Mouse (Mus musculus): ENCODE data around the gene Chrne. TPM values are rescaled to one million over a fixed set of nuclear protein-coding genes. Genes with fewer than 3 reads are reported as not detected.
A peak's percentile ranks its signal among the peaks of the same experiment; 100 is the strongest.

The Chrne gene
- total RNA-seq, 2 experiments from 2014 or later, result 18.0 to 28.1 TPM

- intact Hi-C loops (cut with DNase I), result loop anchor here (2.0 to 10.0 kb wide), 2 partner anchors 15 to 659 kb away; partner anchors contain the start of genes Gabarap, Phf23 and Spag7
- DNase-seq, result peak; percentile 49 to 59
These were observed 34.6 kb upstream of the Chrne start for GRCm38 (mm10) chr11:70653345-70654197.

DNA sequence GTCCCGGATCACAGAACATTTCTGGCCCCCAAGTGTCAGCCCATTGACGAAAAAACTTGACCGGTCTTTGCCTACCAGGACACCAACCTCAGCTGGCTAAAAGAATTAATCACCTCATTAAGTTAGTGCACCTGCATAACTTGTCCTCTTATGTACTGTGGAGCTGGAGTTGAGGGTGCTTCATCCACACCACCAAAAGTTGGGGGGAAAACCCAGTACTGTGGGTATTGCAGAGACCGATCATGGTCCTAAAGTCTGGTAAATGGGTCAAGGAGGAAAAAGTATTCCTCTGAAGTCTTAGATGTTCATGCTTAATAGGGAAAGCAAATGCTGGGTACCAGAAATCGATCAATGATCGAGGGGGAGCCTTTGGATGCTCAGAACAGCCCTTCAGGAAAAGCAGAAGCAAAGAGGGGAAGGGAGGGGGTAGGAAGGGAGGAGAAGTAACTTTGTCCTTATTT, 33.9 kb upstream of the Chrne start:
- no peak for DNase-seq
- intact Hi-C loops (cut with DNase I), result loop anchor here (10.0 kb wide), 1 partner anchor 658 kb away; the partner anchor contains the start of genes Gabarap and Phf23

DNA sequence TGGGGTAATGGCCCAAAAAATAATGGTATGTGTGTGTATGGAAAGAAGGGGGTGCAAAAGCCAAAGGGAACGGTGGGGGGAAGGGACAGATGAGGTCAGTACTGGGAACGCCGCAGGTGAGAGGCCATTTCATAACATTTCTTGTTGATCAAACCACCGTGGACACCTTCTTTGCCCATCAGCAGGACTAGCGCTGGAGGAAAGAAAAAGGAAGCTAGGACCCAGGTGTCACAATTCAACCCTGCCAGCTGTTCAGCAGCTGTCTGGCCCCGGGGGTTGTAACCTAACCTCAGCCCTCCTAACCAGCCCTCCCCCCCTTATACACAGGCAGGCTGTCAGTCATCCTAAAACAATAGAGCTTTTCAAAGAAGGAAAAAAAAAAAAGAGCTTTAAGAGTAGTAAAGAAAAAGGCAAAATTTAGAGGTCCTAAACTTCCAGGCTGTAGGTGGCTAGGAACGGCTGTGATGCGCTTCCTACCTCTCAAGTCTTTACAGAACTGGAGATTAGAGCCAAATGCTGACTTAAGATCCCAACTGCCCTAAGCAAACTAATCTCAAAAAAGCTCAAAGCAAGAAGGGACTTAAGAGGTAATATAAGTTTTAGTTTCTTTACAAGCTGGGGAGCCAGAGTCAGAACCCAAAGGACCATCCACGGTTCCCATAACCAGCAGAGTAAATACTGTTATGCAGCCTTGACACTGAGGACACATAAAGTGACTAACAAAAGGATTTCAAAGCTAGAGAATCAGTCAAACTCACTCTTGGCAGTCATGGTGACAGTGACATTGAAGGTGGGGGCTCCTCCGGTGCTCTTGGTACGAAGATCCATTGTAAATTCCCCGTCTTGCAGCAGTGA, 33.2 kb upstream of the Chrne start:
- DNase-seq, result peak in 1 of 2 experiments; percentile 15
- intact Hi-C loops (cut with DNase I), result loop anchor here (10.0 kb wide), 1 partner anchor 657 kb away; the partner anchor contains the start of genes Gabarap and Phf23

DNA sequence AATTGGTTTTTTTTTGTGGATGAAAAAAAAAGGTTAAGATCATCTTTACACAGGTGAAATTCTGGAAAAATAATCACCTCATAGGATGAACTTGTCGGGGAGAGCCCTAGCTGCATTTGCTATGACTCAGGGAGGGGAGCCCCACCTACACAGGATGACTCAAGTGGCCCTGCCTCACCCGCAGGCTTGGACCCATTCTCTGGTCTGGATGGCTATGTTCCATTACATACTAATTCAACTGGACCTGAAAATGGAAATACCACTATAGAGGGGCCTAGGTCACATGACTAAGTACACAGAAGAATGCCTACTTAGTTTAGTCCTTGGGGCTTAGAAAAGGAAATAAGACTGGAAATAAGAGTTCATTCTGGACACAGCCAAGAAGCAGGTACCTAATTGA, 32.4 kb upstream of the Chrne start:
- DNase-seq, result peak in 1 of 2 experiments; percentile 11
- intact Hi-C loops (cut with DNase I), result loop anchor here (10.0 kb wide), 1 partner anchor 657 kb away; the partner anchor contains the start of genes Gabarap and Phf23

DNA sequence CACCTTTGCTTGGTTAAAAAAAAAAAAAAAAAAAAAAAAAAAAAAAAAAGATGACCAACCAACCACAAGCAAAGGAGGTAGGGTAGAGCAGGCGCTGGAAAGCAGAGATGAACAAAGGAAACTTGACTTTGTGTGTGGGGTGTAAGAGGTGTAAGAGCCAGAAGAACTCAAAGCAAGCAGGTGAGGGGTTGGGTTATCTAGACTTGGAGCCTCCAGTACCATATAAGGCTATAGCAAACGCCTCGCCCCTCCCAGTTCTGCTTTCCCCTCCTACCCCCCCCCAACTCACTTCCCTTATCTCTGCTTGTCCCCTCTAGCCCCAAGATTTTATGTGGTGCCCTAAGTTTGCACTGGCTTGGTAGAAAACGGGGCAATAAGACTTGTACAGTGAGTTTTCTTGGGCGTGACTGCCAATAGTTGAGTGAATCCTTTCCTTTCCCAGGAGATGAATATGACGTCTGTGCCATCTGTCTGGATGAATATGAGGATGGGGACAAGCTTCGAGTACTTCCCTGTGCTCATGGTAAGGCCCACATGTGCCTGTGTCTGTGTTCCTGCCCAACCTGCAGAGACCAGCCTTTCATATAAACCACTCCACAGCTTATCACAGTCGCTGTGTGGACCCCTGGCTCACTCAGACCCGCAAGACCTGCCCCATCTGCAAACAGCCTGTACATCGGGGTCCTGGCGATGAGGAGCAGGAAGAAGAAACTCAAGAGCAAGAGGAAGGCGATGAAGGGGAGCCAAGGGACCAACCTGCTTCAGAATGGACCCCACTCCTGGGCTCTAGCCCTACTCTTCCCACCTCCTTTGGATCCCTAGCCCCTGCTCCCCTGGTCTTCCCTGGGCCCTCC, 31.5 kb upstream of the Chrne start:
- intact Hi-C loops (cut with DNase I), result loop anchor here (10.0 kb wide), 1 partner anchor 656 kb away; the partner anchor contains the start of genes Gabarap and Phf23
- no peak for DNase-seq

DNA sequence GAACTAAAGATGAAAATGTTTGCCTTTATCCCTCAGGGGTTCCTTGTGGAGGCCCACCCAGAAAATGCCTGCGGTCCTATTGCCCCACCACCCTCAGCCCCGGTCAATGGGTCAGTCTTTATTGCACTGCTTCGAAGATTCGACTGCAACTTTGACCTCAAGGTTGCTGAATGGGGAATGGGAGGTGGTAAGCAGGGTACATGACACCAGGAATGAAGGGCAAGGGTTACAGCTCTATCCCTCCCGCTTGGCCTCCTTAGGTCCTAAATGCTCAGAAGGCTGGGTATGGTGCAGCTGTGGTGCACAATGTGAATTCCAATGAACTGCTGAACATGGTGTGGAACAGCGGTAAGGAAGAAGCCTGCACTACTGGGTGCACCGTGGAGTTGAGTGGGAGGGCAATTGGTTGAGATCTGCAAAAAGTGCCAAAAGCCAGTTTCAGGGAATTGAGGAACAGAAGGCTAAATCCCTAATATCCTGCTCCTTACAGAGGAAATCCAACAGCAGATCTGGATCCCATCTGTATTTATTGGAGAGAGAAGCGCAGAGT, 30.2 kb upstream of the Chrne start:
- intact Hi-C loops (cut with DNase I), result no loop called here
- no peak for DNase-seq

DNA sequence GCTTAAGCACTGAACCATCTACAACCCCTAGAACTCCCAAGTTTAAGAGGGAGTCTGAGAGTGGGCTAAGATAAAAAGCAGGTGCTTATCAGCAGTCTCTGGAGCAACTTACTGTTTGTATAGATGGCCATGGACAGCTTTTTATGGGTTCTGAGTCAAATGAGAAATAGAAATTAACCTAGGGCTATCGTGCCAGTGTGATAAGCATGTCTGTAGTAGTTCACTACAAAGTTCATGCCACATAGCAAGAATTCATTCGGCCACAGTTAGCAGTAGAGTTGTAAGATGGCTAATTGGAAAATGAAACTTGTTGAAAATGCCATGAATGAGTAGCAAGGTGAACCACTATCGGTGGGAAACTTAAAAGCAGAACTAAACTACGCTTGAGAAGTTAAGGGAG, 29.5 kb upstream of the Chrne start:
- no peak for DNase-seq
- intact Hi-C loops (cut with DNase I), result no loop called here

DNA sequence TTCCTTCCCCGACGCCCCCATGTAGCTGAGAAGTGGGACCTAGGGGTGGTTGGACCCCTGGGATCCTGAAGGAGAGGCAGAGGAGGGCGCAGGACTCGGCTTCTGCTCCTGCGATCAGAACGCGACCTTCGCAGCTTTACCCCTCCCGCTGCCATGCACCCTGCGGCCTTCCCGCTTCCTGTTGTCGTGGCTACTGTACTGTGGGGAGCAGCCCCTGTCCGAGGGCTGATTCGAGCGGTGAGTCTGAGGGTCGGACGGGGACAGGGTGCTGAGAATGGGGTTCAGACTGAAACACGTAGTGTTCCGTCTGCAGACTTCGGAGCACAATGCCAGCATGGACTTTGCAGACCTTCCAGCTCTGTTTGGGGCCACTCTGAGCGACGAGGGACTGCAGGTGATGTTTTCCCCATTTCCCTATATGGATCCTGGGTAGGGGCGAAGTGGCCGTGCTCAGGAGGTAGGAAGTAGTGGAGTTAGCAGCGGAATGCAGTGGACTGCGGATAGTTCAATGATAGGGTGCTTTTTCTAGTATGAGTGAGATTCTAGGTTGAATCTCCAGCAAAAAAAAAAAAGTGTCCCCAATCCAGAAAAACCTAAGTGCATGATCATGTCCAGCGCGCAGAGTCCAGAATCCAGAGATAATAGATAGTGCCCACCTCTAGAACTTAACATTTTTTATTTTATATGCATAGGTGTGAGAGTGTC, 28.9 kb upstream of the Chrne start:
- DNase-seq, result no peak
- intact Hi-C loops (cut with DNase I), result no loop called here

DNA sequence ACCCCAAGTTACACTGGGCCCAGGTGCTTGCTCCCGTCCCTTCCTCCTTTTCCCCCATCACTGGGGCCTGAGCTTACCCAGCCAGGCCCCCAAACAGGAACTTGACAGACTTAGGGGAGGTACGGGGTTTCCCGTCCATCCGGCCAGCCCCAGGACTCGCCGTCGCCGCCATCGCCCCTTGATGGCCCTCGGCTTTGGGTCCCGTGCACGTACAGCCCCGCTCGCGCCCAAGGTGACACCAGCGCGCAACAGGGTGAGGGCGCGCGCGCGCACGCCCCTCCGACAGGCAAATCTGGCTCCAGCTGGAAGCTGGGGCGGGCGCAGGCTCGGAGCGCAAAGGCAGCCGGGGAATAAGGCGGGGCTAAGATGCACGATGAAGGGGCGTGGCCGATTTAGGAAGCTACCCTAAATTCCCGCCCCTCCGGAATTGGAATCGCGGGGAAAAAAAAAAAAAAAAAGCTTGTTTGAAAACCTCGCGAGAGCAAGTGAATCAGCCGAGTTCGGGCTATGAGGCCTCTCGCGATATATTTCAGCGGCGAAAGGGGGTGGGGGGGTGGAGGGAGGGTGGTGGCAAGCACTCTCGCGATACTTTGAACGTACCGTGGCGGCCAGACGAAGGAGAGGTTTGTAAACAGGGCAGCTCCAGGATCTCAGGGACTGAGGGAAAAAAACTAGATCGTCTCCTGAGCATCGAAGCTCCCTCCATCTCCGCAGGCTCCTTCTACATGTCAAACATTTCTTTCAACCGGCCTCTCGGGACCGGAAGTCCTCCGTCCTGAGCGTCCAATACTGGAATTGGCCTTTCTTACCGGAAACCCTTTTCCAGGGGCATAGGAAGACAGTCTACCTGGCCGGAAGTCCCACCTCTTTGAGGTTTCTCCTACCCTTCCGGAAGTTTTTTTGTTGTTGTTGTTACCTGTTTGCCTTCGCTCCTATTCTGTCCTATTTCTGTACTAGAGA, 28.0 kb upstream of the Chrne start, which contains the start of the genes Rnf167 and Slc25a11:
Gene Rnf167, plus strand, starts transcription at position 545 of the 960 bp plus-strand sequence.
Gene Slc25a11, minus strand, starts transcription at position 789 of the 960 bp plus-strand sequence.
- DNase-seq, result peak; percentile 89 to 92
- intact Hi-C loops (cut with DNase I), result no loop called here

DNA sequence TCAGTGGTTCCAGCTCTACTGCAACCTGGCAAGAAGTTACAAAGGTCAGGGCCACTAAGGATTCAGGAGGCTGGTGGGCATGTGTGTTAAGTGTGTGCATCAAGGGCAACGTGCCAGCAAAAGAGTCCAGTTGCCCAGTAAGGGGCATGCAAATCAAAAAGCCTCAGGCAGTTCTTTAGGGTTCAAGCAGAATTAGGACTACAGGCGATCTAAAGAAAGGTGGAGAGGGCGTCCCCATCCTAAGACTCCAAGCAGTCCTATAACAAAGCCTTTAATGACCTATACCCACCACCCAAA, 27.2 kb upstream of the Chrne start:
- DNase-seq, result no peak
- intact Hi-C loops (cut with DNase I), result no loop called here

GRCm38 (mm10) chr11:70645461-70646258, 26.6 kb upstream of the Chrne start:
- intact Hi-C loops (cut with DNase I), result no loop called here
- DNase-seq, result no peak

GRCm38 (mm10) chr11:70644564-70645103, 25.6 kb upstream of the Chrne start:
- DNase-seq, result no peak

GRCm38 (mm10) chr11:70643051-70643450, 24.0 kb upstream of the Chrne start:
- intact Hi-C loops (cut with DNase I), result no loop called here
- no peak for DNase-seq

More at GRCm38 (mm10) chr11:70644564-70645103, 25.6 kb upstream of the Chrne start:
- intact Hi-C loops (cut with DNase I), result no loop called here

- no peak for DNase-seq
- intact Hi-C loops (cut with DNase I), result no loop called here
These were observed 22.2 kb upstream of the Chrne start for GRCm38 (mm10) chr11:70641241-70641640.

DNA sequence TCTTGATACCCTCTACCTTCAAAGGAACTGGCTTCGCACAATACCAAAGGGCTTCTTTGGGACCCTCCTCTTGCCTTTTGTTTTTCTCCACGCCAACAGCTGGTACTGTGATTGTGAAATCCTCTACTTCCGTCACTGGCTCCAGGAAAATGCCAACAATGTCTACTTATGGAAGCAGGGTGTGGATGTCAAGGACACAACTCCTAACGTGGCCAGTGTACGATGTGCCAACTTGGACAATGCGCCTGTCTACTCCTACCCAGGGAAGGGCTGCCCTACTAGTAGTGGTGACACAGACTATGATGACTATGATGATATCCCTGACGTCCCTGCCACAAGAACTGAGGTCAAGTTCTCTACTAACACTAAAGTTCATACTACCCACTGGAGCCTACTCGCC, 21.0 kb upstream of the Chrne start:
- DNase-seq, result no peak
- intact Hi-C loops (cut with DNase I), result no loop called here

DNA sequence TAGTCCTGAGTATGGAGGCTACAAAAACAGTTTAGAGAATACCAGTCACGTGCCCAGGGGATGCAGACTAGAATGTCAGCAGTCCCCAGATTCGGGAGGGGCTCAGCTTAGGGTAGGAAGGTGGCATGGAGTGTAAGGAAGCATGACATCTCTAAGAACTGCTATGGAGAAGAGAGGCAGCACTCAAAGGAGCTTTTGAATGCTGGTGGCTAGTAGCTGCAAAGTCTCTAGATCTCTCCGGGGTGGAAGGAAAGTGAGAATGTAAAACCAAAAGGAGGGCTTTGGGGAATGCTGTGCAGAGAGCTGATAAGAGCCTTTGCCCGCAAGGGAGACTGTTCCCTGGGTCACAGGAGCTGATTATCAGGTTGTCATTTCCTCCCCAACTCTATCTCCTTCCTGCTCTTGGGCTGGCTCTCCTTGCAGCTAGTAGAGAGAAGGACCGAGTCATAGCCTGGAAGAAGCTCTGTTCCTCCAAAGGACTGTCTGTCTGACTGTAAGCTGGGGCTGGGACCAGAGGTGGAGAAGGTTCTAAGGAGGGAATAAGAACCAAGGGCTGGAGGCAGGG, 19.8 kb upstream of the Chrne start, which contains the start of gene Gp1ba:
Gene Gp1ba, plus strand, starts transcription at position 409 of the 565 bp plus-strand sequence.
- DNase-seq, result no peak
- intact Hi-C loops (cut with DNase I), result no loop called here
